Mouse (Mus musculus) heart, postnatal 0 days (tissue): Measurements from ENCODE around the gene Fem1b.

Source experiments
- CTCF ChIP-seq: IDR thresholded peaks from 2 replicates; pipeline ENCODE4 v1.5.1; 2016; ENCODE audit warnings: antibody characterized with exemption, control low read depth, low read depth
- EP300 ChIP-seq: IDR thresholded peaks from 2 replicates; pipeline ENCODE4 v1.6.1; 2016; ENCODE audit warnings: antibody characterized with exemption, low read depth

DNA sequence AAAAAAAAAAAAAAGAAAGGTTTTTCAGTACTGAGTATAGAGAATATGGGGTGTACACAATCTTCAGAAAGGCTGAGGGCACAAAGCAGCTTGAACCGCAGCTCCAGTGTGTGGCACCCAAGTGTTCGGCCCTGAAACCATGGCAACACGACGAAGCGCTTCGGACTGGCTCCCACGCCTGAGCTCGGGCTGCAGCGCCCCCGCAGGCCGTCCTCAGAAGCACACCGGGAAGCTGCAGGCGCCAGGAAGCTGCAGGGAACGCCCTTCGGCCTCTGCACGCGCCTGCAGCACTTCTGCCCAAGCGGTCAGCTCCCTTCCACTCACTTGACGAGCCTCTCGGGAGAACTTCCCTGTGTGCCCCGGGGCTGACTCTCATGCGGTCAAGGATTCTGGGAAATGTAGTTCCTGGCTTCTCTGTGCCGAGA, 16.9 kb upstream of the Fem1b start:
- TF ChIP-seq EP300 (peak; percentile 72; the same call in 1 of the 2 replicates), CTCF (peak; percentile 98)
